Mouse (Mus musculus) monocyte, adult 5-6 weeks (primary cell): ENCODE data around the gene Stk38l. TPM values are rescaled to one million over a fixed set of nuclear protein-coding genes. Genes with fewer than 3 reads are reported as not detected.

ENCODE experiments used
- ATAC-seq: fragments of 153-309, 156-312 bp; replicated peaks from 2 replicates; pipeline ENCODE4 v1.8.0; 2017; ENCODE audit warnings: mild to moderate bottlenecking; ENCODE audit not compliant: low TSS enrichment, insufficient number of reproducible peaks, severe bottlenecking, poor library complexity, low FRiP score
- total RNA-seq: library from RNA; stranded (forward); fragments of 200-1000, 200-491, 200-594 nt; gene quantifications from 3 replicates; pipeline ENCODE4 v1.2.3, GENCODE M21; 2017

Stk38l gene
- total RNA-seq, 1 experiment from 2014 or later: 18.1 TPM

GRCm38 (mm10) chr6:146821958-146822357, 97.2 kb downstream of the Stk38l start:
- no peak for ATAC-seq

GRCm38 (mm10) chr6:146824727-146825486, 100.1 kb downstream of the Stk38l start:
- peak; percentile 77 for ATAC-seq

- ATAC-seq: no peak
Observed at GRCm38 (mm10) chr6:146825487-146825773, 100.6 kb downstream of the Stk38l start.

Other genes starting within 250 kb of the Stk38l start
- gene Itpr2, start 222.8 kb upstream of the Stk38l start, total RNA-seq: 40.7 to 122 TPM (median 45.7 TPM) in 3 replicates
- gene Fgfr1op2, start 147.8 kb upstream of the Stk38l start, total RNA-seq: 234 to 259 TPM (median 240 TPM) in 3 replicates
- 76.1 to 116 TPM (median 113 TPM) in 3 replicates for gene Ints13, start 147.2 kb upstream of the Stk38l start, total RNA-seq
- gene Med21, start 82.4 kb upstream of the Stk38l start, total RNA-seq: 67.9 to 97.9 TPM (median 85.9 TPM) in 3 replicates
- 20.2 to 24.6 TPM (median 21.3 TPM) in 3 replicates for gene Tm7sf3, start 82.2 kb upstream of the Stk38l start, total RNA-seq
- 0.64 to 1.6 TPM (median 1.4 TPM) in 3 replicates for gene Arntl2, start 71.1 kb downstream of the Stk38l start, total RNA-seq
- gene Smco2, start 125.1 kb downstream of the Stk38l start, total RNA-seq: not detected in 3 replicates
- gene Ppfibp1, start 163.5 kb downstream of the Stk38l start, total RNA-seq: 13.7 to 26.2 TPM (median 22.5 TPM) in 3 replicates
- 1.2 TPM in 1 of 3 replicates, not detected in the others for gene 1700034J05Rik, start 229.4 kb downstream of the Stk38l start, total RNA-seq